Mouse (Mus musculus) MEL (cell line): ENCODE data around the gene Lztr1. TPM values are rescaled to one million over a fixed set of nuclear protein-coding genes. Genes with fewer than 3 reads are reported as not detected.

ENCODE experiments used
- DNase-seq: peaks from one replicate; pipeline ENCODE4 v3.0.0; 2011; ENCODE audit warnings: low read depth, low spot score
- H3K27ac ChIP-seq: 2 replicates; pipeline ENCODE4 v1.5.1; 2012; ENCODE audit warnings: low read depth, mild to moderate bottlenecking, control low read depth, low read length, moderate library complexity; ENCODE audit not compliant: control insufficient read depth
- H3K27me3 ChIP-seq, 2 experiments: fragments of 150-350 bp in 1 of 2; sonication (generic) in 1 of 2; 2 replicates each; pipeline ENCODE4 v1.6.1; 2012; ENCODE audit warnings: low read length in 2 of 2, mild to moderate bottlenecking in 2 of 2, improper control_type of control experiment in 1 of 2, moderate library complexity in 1 of 2; ENCODE audit not compliant: insufficient read depth in 2 of 2, control insufficient read depth in 1 of 2
- H3K36me3 ChIP-seq, 2 experiments: 2 replicates each; pipeline ENCODE4 v1.6.1; 2012 to 2014; ENCODE audit warnings: low read length in 2 of 2, improper control_type of control experiment in 1 of 2, inconsistent platforms in 1 of 2, mild to moderate bottlenecking in 1 of 2; ENCODE audit not compliant: insufficient read depth in 2 of 2, control insufficient read depth in 1 of 2
- H3K4me1 ChIP-seq, 2 experiments: fragments of 150-350 bp in 1 of 2; sonication (generic) in 1 of 2; 2 replicates each; pipeline ENCODE4 v1.6.1; 2012; ENCODE audit warnings: low read length in 2 of 2, improper control_type of control experiment in 1 of 2, mild to moderate bottlenecking in 1 of 2; ENCODE audit not compliant: insufficient read depth in 2 of 2, control insufficient read depth in 1 of 2
- H3K4me3 ChIP-seq, 2 experiments: fragments of 150-350 bp in 1 of 2; sonication (generic) in 1 of 2; 2 replicates each; pipeline ENCODE4 v1.5.1; 2012; ENCODE audit warnings: low read depth in 2 of 2, low read length in 2 of 2, mild to moderate bottlenecking in 2 of 2, moderate library complexity in 2 of 2, control low read depth in 1 of 2, improper control_type of control experiment in 1 of 2; ENCODE audit not compliant: control insufficient read depth in 1 of 2, insufficient read depth in 1 of 2
- H3K79me2 ChIP-seq: 2 replicates; pipeline ENCODE4 v1.6.1; 2012; ENCODE audit warnings: mild to moderate bottlenecking, low read length, moderate library complexity; ENCODE audit not compliant: control insufficient read depth, poor library complexity, insufficient read depth
- H3K9ac ChIP-seq: 2 replicates; pipeline ENCODE4 v1.6.1; 2012; ENCODE audit warnings: low read depth, mild to moderate bottlenecking, control low read depth, low read length, moderate library complexity; ENCODE audit not compliant: control insufficient read depth, poor library complexity, severe bottlenecking
- H3K9me3 ChIP-seq: fragments of 150-350 bp; sonication (generic); replicated peaks from 2 replicates; pipeline ENCODE4 v1.6.1; 2012; ENCODE audit warnings: mild to moderate bottlenecking, low read length, improper control_type of control experiment, moderate library complexity; ENCODE audit not compliant: insufficient read depth
- CHD2 ChIP-seq: IDR thresholded peaks from 2 replicates; pipeline ENCODE4 v1.6.1; 2011; ENCODE audit warnings: low read length, improper control_type of control experiment
- CTCF ChIP-seq, 3 experiments: IDR thresholded peaks in 2 of 3; conservative IDR thresholded peaks in 1 of 3; 2 replicates each; pipeline ENCODE4 v1.5.1; 2011 to 2012; ENCODE audit warnings: low read length in 3 of 3, low read depth in 2 of 3, mild to moderate bottlenecking in 2 of 3, improper control_type of control experiment in 1 of 3, inconsistent platforms in 1 of 3, mixed read lengths in 1 of 3, moderate library complexity in 1 of 3; ENCODE audit not compliant: control insufficient read depth in 1 of 3, insufficient read depth in 1 of 3, poor library complexity in 1 of 3, severe bottlenecking in 1 of 3
- E2F4 ChIP-seq: IDR thresholded peaks from 2 replicates; pipeline ENCODE4 v1.6.1; 2011; ENCODE audit warnings: low read depth, low read length, improper control_type of control experiment, borderline replicate concordance
- ELF1 ChIP-seq: IDR thresholded peaks from 2 replicates; pipeline ENCODE4 v1.6.1; 2014; ENCODE audit warnings: low read depth, mild to moderate bottlenecking, inconsistent platforms, low read length, improper control_type of control experiment, moderate library complexity
- GATA1 ChIP-seq: IDR thresholded peaks from 2 replicates; pipeline ENCODE4 v1.6.1; 2011; ENCODE audit warnings: low read depth, low read length, improper control_type of control experiment
- KAT2A ChIP-seq: conservative IDR thresholded peaks from 2 replicates; pipeline ENCODE4 v1.6.1; 2012; ENCODE audit warnings: low read depth, low read length, improper control_type of control experiment, inconsistent platforms
- MEF2A ChIP-seq: IDR thresholded peaks from 2 replicates; pipeline ENCODE4 v1.6.1; 2014; ENCODE audit warnings: low read depth, mild to moderate bottlenecking, inconsistent platforms, low read length, improper control_type of control experiment; ENCODE audit not compliant: poor library complexity, insufficient replicate concordance, severe bottlenecking; ENCODE audit errors: extremely low read depth
- MXI1 ChIP-seq: IDR thresholded peaks from 2 replicates; pipeline ENCODE4 v1.6.1; 2011; ENCODE audit warnings: mild to moderate bottlenecking, low read depth, low read length, improper control_type of control experiment
- MYC ChIP-seq: IDR thresholded peaks from 2 replicates; pipeline ENCODE4 v1.6.1; 2011; ENCODE audit warnings: low read depth, mild to moderate bottlenecking, low read length, improper control_type of control experiment, moderate library complexity
- NELFE ChIP-seq: IDR thresholded peaks from 2 replicates; pipeline ENCODE4 v1.6.1; 2011; ENCODE audit warnings: low read depth, low read length, improper control_type of control experiment
- POLR2AphosphoS2 ChIP-seq: IDR thresholded peaks from 2 replicates; pipeline ENCODE4 v1.6.1; 2011; ENCODE audit warnings: low read length, improper control_type of control experiment
- RAD21 ChIP-seq: IDR thresholded peaks from 2 replicates; pipeline ENCODE4 v1.6.1; 2011; ENCODE audit warnings: mild to moderate bottlenecking, low read depth, low read length, improper control_type of control experiment
- RCOR1 ChIP-seq: IDR thresholded peaks from 2 replicates; pipeline ENCODE4 v1.6.1; 2012; ENCODE audit warnings: low read depth, mild to moderate bottlenecking, inconsistent platforms, low read length, improper control_type of control experiment
- TAL1 ChIP-seq: IDR thresholded peaks from 2 replicates; pipeline ENCODE4 v1.6.1; 2012; ENCODE audit warnings: mild to moderate bottlenecking, inconsistent platforms, low read length, moderate library complexity, mixed read lengths
- TCF12 ChIP-seq: IDR thresholded peaks from 2 replicates; pipeline ENCODE4 v1.6.1; 2014; ENCODE audit warnings: low read depth, mild to moderate bottlenecking, inconsistent platforms, low read length, improper control_type of control experiment, moderate library complexity
- UBTF ChIP-seq: IDR thresholded peaks from 2 replicates; pipeline ENCODE4 v1.6.1; 2012; ENCODE audit warnings: low read depth, mild to moderate bottlenecking, inconsistent platforms, low read length, improper control_type of control experiment, moderate library complexity, borderline replicate concordance; ENCODE audit not compliant: insufficient read depth
- ZC3H11A ChIP-seq: IDR thresholded peaks from 2 replicates; pipeline ENCODE4 v1.6.1; 2012; ENCODE audit warnings: low read depth, mild to moderate bottlenecking, inconsistent platforms, low read length, improper control_type of control experiment
- ZKSCAN1 ChIP-seq: IDR thresholded peaks from 2 replicates; pipeline ENCODE4 v1.6.1; 2012; ENCODE audit warnings: low read depth, mild to moderate bottlenecking, inconsistent platforms, low read length, improper control_type of control experiment, moderate library complexity
- ZMIZ1 ChIP-seq: IDR thresholded peaks from 2 replicates; pipeline ENCODE4 v1.6.1; 2012; ENCODE audit warnings: low read depth, mild to moderate bottlenecking, inconsistent platforms, low read length, improper control_type of control experiment, moderate library complexity
- polyA plus RNA-seq, 2 experiments: library from polyadenylated mRNA; stranded (reverse) in 1 of 2; unstranded in 1 of 2; fragments of >175 nt in 1 of 2; fragments of >200 nt in 1 of 2; gene quantifications; 2 replicates each; pipeline versions ENCODE4 v1.2.1 to v1.2.4; 2012; ENCODE audit warnings: low replicate concordance in 2 of 2, low read depth in 1 of 2; ENCODE audit not compliant: insufficient read length in 2 of 2, insufficient read depth in 1 of 2, missing spikeins in 1 of 2
- total RNA-seq: library from RNA; depleted of rRNA; stranded (reverse); fragments of 300-350 nt; gene quantifications from 2 replicates; pipeline ENCODE4 v1.2.3, GENCODE M21; 2012; rRNA removed

Gene Lztr1
- total and polyA plus RNA-seq, 3 experiments, result 45.1 to 83.2 TPM; not detected in 1

DNA sequence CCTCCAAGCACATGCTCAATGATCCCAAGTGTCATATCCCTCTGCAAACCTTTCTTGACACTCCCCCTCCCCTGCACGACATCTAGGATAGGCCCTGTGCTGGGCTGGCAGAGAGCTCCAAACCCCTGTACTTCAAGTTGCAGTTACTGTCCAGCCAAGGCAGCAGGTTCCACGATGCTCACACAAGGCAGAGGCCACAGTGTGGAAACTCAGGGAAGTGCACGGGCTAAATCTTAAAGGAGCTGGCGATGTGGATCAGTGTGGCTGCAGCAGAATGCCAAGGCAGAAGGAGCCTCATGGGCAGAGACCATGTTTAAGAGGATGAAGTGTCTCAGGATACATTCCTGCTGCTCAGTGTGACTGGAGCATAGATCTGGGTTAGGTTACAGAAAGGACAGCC, 57.7 kb downstream of the Lztr1 start:
- TF ChIP-seq RAD21 (no peak), ZC3H11A (no peak), UBTF (no peak), GATA1 (no peak), ELF1 (no peak), ZMIZ1 (no peak), KAT2A (no peak), MXI1 (no peak), MEF2A (no peak), E2F4 (no peak), MYC (no peak), TCF12 (no peak), POLR2AphosphoS2 (no peak), RCOR1 (no peak), NELFE (no peak), CTCF (IDR thresholded peaks at IDR 0.05 in 2 of 3, conservative IDR thresholded peaks at IDR 0.05 in 1 of 3; ENCODE audit: control insufficient read depth in 1 of 3, insufficient read depth in 1 of 3, low read depth in 2 of 3, low read length in 3 of 3, poor library complexity in 1 of 3, severe bottlenecking in 1 of 3) (no peak), TAL1 (no peak), CHD2 (no peak), ZKSCAN1 (no peak)
- no peak for DNase-seq

More for the DNA sequence above, 57.7 kb downstream of the Lztr1 start:
- Histone ChIP-seq H3K9ac (no peak overlapping the region), H3K4me1 (no peaks in the 10 kb centered on the region), H3K4me3 (no peak overlapping the region), H3K36me3 (no peaks in the 10 kb centered on the region), H3K27me3 (peaks cover 0 to 3% of the 10 kb centered on the region in 2 experiments; a peak in 1 of 4 replicates), H3K27ac (no peak overlapping the region), H3K9me3 (no peaks in the 10 kb centered on the region), H3K79me2 (no peaks in the 10 kb centered on the region)

Other genes starting within 250 kb of the Lztr1 start
- gene Tmem191c, start 232.6 kb upstream of the Lztr1 start, total RNA-seq, result 2.6 and 3.3 TPM in 2 replicates
- gene Tmem191c, start 232.6 kb upstream of the Lztr1 start, polyA plus RNA-seq, result 1 to 10 TPM in 1 of 2 experiments, not detected in 1; 7.5 TPM
- gene Serpind1, start 177.3 kb upstream of the Lztr1 start, total RNA-seq, result not detected in 2 replicates
- not detected for gene Serpind1, start 177.3 kb upstream of the Lztr1 start, polyA plus RNA-seq
- 9.4 and 11.6 TPM in 2 replicates for gene Snap29, start 102.7 kb upstream of the Lztr1 start, total RNA-seq
- gene Snap29, start 102.7 kb upstream of the Lztr1 start, polyA plus RNA-seq, result 10 to 100 TPM in 1 of 2 experiments, not detected in 1; 11.8 TPM
- gene Pi4ka, start 102.4 kb upstream of the Lztr1 start, total RNA-seq, result 25.0 and 30.9 TPM in 2 replicates
- gene Pi4ka, start 102.4 kb upstream of the Lztr1 start, polyA plus RNA-seq, result 100 to 1,000 TPM in 1 of 2 experiments, 10 to 100 TPM in 1; 73.1 to 286 TPM
- gene Crkl, start 56.7 kb upstream of the Lztr1 start, total RNA-seq, result 14.9 and 16.2 TPM in 2 replicates
- 100 to 1,000 TPM in 1 of 2 experiments, 10 to 100 TPM in 1; 34.6 to 146 TPM for gene Crkl, start 56.7 kb upstream of the Lztr1 start, polyA plus RNA-seq
- gene Aifm3, start 19.1 kb upstream of the Lztr1 start, total RNA-seq, result 0.23 and 0.29 TPM in 2 replicates
- under 1 TPM in 1 of 2 experiments, not detected in 1; 0.52 TPM for gene Aifm3, start 19.1 kb upstream of the Lztr1 start, polyA plus RNA-seq
- 53.6 and 65.5 TPM in 2 replicates for gene Thap7, start 22.4 kb downstream of the Lztr1 start, total RNA-seq
- 10 to 100 TPM in 1 of 2 experiments, not detected in 1; 65.4 TPM for gene Thap7, start 22.4 kb downstream of the Lztr1 start, polyA plus RNA-seq
- gene Lrrc74b, start 52.6 kb downstream of the Lztr1 start, total RNA-seq, result 0.12 TPM in 1 of 2 replicates, not detected in the other
- gene Lrrc74b, start 52.6 kb downstream of the Lztr1 start, polyA plus RNA-seq, result under 1 TPM in 1 of 2 experiments, not detected in 1; 0.10 TPM
- gene P2rx6, start 53.2 kb downstream of the Lztr1 start, total RNA-seq, result 0.04 TPM in 1 of 2 replicates, not detected in the other
- gene P2rx6, start 53.2 kb downstream of the Lztr1 start, polyA plus RNA-seq, result under 1 TPM in 1 of 2 experiments, not detected in 1; 0.38 TPM
- 15.4 and 23.1 TPM in 2 replicates for gene Slc7a4, start 74.5 kb downstream of the Lztr1 start, total RNA-seq
- gene Slc7a4, start 74.5 kb downstream of the Lztr1 start, polyA plus RNA-seq, result 10 to 100 TPM in 1 of 2 experiments, not detected in 1; 23.6 TPM
- 47.6 and 51.0 TPM in 2 replicates for gene Smpd4, start 110.7 kb downstream of the Lztr1 start, total RNA-seq
- 100 to 1,000 TPM in 1 of 2 experiments, 10 to 100 TPM in 1; 94.3 to 609 TPM for gene Smpd4, start 110.7 kb downstream of the Lztr1 start, polyA plus RNA-seq
- 1.7 and 1.9 TPM in 2 replicates for gene Ccdc74a, start 137.8 kb downstream of the Lztr1 start, total RNA-seq
- gene Ccdc74a, start 137.8 kb downstream of the Lztr1 start, polyA plus RNA-seq, result 1 to 10 TPM in 1 of 2 experiments, not detected in 1; 4.6 TPM
- gene Med15, start 224.2 kb downstream of the Lztr1 start, total RNA-seq, result 25.9 and 27.6 TPM in 2 replicates
- gene Med15, start 224.2 kb downstream of the Lztr1 start, polyA plus RNA-seq, result 10 to 100 TPM in 1 of 2 experiments, not detected in 1; 62.0 TPM